Mouse (Mus musculus) erythroblast, embryonic 14.5 days (primary cell): ENCODE data around the gene Ppox. TPM values are rescaled to one million over a fixed set of nuclear protein-coding genes. Genes with fewer than 3 reads are reported as not detected.
"Not testable (repeated sequence)": the region's sequence is repeated elsewhere in the genome, so short reads cannot be mapped to it uniquely, and the experiment has no call there.

ENCODE experiments used
- H3K27me3 ChIP-seq: 2 replicates; pipeline ENCODE4 v1.6.1; 2012; ENCODE audit warnings: inconsistent platforms; ENCODE audit not compliant: control insufficient read depth
- H3K36me3 ChIP-seq: 2 replicates; pipeline ENCODE4 v1.6.1; 2012; ENCODE audit warnings: mild to moderate bottlenecking, inconsistent platforms; ENCODE audit not compliant: control insufficient read depth
- H3K4me1 ChIP-seq: 2 replicates; pipeline ENCODE4 v1.6.1; 2012; ENCODE audit warnings: inconsistent platforms; ENCODE audit not compliant: control insufficient read depth
- H3K4me3 ChIP-seq: replicated peaks from 2 replicates; pipeline ENCODE3; 2012; ENCODE audit warnings: moderate library complexity, mild to moderate bottlenecking, inconsistent platforms
- H3K9me3 ChIP-seq: 2 replicates; pipeline ENCODE4 v1.6.1; 2012; ENCODE audit warnings: low read length, inconsistent platforms, mixed read lengths; ENCODE audit not compliant: control insufficient read depth
- GATA1 ChIP-seq: IDR thresholded peaks from 2 replicates; pipeline ENCODE4 v1.6.1; 2012; ENCODE audit warnings: low read length, inconsistent platforms, mixed read lengths
- TAL1 ChIP-seq: IDR thresholded peaks from 3 replicates; pipeline ENCODE4 v1.6.1; 2012; ENCODE audit warnings: low read length, inconsistent platforms, mixed read lengths
- polyA plus RNA-seq: library from polyadenylated mRNA; stranded (reverse); fragments of >175 nt; gene quantifications from 2 replicates; pipeline ENCODE4 v1.2.3, GENCODE M21; 2012

The Ppox gene
- 89.9 and 167 TPM in 2 replicates for polyA plus RNA-seq

DNA sequence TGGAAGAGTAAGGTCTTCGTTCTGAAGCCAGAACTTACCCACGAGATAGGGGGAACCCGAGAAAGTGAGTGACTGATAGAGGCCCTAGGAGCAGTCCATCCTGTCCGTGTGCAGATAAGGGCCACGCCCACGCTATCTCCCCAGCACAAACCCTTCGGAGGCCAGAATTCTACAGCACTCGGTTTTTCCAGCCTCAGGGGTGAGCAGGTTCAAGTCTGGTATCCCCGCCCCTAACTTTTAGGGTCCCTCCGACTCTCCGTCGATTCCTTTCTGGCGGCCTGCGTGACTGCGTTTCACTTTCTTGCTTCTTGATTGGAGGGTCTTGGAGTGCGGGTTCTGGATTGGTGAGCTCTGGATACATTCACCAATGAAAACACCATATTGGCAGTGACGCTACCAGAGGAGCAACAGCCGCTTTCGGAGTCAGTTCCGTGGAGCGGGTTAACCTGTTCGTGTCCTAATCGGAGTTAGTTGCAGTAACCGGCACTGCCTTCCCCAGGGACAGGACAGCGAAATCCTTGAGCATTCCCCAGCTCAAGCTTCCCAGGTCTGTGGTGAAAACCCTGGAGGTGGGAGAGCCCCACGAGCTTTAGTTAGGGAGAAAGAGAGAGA is at the start of gene Ppox:
Gene Ppox (minus strand): TSS at position 271 of the 612 bp plus-strand sequence.
- peaks cover 87% of the 10 kb centered on the region for H3K36me3 ChIP-seq
- TF ChIP-seq TAL1 (peak; percentile 92), GATA1 (peak; percentile 96)
- H3K27me3 ChIP-seq: no peaks in the 10 kb centered on the region
- peaks cover 70% of the 10 kb centered on the region for H3K4me1 ChIP-seq
- no peaks in the 10 kb centered on the region for H3K9me3 ChIP-seq
- H3K4me3 ChIP-seq: peak within 1 kb of the TSS; percentile 85

DNA sequence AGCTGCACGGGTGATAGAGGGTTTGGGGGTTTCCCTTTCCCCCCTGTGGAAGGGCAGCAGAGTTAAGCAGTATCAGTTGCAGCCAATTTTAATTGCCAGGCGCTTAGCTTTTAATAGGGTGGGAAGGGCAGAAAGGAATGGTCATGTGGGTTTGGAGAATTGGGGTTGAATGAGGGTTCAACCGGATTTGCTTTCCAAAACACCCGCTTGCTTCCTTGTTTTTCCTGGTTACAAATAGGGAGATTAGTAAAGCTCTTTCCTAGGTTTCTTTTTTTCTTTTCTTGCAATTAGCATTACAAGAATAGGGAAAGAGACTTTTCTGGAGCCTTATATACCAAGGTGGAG is 49.2 kb upstream of the Ppox start:
- TF ChIP-seq TAL1 (no peak), GATA1 (no peak)
- H3K36me3 ChIP-seq: peaks cover 39% of the 10 kb centered on the region
- peak overlapping the region; percentile 99 for H3K4me3 ChIP-seq
- H3K4me1 ChIP-seq: peaks cover 52% of the 10 kb centered on the region
- no peaks in the 10 kb centered on the region for H3K9me3 ChIP-seq
- H3K27me3 ChIP-seq: no peaks in the 10 kb centered on the region

DNA sequence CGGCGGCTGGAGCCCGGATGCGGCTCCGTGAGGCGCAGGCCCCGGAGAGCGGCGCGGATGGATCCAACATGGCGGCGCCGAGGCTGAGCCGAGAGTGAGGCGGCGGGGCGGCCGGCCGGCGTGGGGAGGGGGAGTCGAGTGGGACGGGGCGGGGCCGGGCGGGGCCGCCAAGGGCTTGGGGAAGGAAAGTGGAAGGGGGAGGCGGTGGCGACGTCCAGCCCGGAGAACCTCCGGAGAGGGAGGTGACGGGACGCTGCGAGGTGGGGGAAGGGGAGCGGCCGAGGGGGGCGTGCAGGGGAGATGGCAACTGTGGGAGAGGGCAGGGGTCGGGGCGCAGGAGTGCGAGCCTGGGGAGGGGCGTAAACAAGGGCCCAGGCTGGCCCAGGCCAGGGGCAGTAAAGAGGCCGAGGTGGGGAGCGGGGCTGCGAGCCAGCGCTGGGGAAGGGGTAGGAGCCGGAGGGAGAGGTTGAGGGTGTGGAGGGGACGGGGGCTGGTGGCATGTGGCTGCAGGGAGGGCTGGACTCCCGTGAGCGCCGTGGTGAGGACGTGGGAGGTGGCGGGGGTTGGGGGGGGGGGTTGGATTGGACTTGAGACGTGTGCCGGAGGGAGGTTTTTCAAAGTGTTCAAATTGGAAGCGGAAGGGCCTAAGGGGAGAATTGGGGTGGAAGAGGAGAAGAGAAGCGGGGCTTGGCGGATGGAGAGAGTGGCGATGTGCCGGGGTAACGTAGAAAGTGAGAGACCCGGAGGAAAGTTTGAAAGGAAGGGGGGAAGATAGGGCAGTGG is 48.6 kb upstream of the Ppox start:
- Histone ChIP-seq H3K27me3 (no peaks in the 10 kb centered on the region), H3K36me3 (peaks cover 41% of the 10 kb centered on the region), H3K4me1 (peaks cover 52% of the 10 kb centered on the region), H3K4me3 (peak overlapping the region; percentile 99), H3K9me3 (no peaks in the 10 kb centered on the region)
- no peak for TF ChIP-seq GATA1
- no peak for TF ChIP-seq TAL1

DNA sequence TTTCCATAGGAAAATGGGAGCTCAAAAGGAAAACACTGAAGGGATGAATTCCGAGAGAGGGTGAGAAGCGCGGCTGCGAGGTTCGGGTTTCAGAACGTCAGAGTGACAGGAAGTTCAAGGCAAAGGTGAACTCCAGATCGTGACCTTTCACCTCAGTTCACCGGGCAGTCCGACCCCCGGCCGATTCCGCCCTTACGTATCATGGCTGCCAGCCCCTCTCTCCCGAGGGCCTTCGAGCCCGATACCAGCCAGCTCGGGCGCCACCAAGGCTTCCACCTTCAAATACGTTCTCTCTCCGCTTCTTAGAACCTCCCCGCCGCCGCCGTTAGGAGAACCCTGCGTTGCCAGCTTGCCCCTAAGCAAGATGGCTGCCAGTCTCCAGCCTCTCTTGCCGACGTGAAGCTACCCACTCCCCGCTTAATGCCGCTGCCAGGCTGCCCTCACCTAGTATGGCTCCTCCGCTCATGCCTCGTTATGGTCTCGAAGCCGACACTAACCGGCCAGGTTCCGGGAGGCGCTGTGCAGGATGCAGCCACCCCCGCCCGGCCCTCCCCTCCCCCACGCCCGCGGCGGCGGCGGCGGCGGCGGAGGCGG is 48.0 kb upstream of the Ppox start, which contains the start of gene Dedd:
Gene Dedd (plus strand): TSS at position 307 of the 594 bp plus-strand sequence.
- H3K4me1 ChIP-seq: peaks cover 52% of the 10 kb centered on the region
- no peaks in the 10 kb centered on the region for H3K27me3 ChIP-seq
- H3K4me3 ChIP-seq: peak within 1 kb of the TSS; percentile 99
- peaks cover 38% of the 10 kb centered on the region for H3K36me3 ChIP-seq
- no peaks in the 10 kb centered on the region for H3K9me3 ChIP-seq
- TF ChIP-seq GATA1: no peak
- no peak for TF ChIP-seq TAL1

DNA sequence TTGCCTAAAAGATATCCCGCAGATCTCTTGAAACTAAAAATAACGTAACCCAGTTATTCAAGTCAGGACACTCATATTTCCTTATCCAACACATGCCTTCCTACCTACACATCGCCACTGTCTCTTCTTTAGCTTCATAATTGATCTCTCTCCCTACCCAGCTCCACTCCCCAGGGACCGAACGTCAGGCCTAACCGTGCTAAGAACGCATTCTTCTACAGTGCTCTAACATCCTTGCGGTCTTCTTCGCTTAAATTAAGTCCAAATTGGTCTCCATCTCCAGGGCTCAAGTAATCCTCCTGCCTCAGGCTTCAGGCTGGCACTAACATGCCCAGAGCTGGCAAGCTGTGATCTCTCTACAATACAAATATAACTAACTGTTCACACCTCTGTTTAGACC is 47.3 kb upstream of the Ppox start:
- Histone ChIP-seq H3K4me1 (peaks cover 48% of the 10 kb centered on the region), H3K27me3 (no peaks in the 10 kb centered on the region), H3K4me3 (peak overlapping the region; percentile 99), H3K36me3 (peaks cover 34% of the 10 kb centered on the region), H3K9me3 (no peaks in the 10 kb centered on the region)
- no peak for TF ChIP-seq TAL1
- TF ChIP-seq GATA1: no peak

DNA sequence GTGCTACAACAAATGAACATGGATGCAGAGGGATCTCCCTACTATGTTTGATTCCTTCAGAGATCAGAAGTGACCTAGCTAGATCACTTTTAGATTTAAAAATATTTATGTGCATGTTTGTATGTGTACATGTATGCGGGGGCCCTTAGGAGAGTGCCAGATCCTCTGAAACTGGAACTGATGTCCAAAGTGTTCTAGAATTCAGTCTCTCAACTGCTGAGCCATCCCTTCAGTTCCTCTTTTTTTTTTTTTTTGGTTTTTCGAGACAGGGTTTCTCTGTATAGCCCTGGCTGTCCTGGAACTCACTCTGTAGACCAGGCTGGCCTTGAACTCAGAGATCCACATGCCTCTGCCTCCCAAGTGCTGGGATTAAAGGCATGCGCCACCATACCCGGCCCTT is 45.6 kb upstream of the Ppox start:
- not testable (repeated sequence) for H3K4me3 ChIP-seq, H3K27me3 ChIP-seq, H3K9me3 ChIP-seq
- Histone ChIP-seq H3K36me3 (peaks cover 27% of the 10 kb centered on the region), H3K4me1 (peaks cover 46% of the 10 kb centered on the region)

DNA sequence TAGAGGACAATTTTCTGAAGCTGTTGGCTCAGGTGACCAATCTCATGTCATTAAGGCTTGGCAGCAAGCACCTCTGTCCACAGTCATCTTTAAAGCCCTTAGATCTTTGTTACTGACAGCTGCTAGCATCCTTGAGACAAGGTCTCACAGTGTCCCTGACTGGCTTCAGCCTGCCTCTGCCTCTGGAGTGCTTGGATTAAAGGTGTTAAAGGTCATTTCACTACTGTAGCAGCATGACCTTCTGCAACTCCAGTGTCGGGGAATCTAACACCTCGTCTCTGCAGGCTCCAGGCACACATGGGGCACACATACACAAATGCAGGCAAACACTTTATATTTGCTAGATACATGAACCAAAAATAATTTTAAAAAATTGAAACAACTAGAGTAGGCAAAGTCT is 44.6 kb upstream of the Ppox start:
- Histone ChIP-seq H3K4me1 (peaks cover 40% of the 10 kb centered on the region), H3K36me3 (peaks cover 27% of the 10 kb centered on the region), H3K27me3 (no peaks in the 10 kb centered on the region), H3K4me3 (no peak overlapping the region), H3K9me3 (no peaks in the 10 kb centered on the region)
- no peak for TF ChIP-seq TAL1
- TF ChIP-seq GATA1: no peak

DNA sequence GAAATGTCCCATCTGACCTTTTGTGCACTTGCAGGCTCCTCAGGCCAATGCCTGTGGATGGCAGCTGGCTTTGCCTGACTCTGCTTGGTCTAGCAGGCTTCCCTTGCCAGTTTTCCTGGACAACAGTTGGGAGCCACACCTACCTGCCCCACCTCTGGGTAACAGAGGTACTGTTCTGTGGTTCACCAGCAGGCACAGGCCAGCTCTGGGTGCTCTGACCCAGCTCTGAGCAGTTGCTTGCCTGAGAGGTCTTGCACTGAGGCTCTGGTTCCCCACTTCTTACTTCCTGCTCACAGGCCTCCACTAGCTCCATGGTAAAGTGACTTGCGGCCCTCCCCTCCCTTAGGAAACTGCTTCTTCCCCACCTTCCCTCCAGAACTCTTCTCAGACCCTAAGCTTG is 41.0 kb upstream of the Ppox start:
- no peak for TF ChIP-seq GATA1
- no peak for TF ChIP-seq TAL1

DNA sequence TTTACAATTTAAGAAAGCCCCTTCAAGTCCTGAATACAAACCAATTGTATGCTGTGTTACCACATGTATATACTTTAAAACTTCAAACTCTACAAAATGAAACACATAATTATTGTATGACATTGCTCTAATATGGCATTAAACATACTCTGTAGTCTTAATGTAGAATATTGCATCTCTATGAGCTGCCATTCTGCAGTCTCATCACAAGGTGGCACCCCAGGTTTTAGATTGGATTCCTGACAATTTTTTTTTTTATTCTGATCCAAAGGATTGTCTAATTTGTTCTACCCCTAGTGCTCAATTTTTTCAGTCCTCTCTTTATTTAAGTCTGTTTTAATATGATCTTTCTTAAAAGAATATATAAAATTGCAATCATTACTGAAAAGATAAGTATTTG is 40.4 kb upstream of the Ppox start:
- H3K4me1 ChIP-seq: peaks cover 15% of the 10 kb centered on the region
- H3K4me3 ChIP-seq: no peak overlapping the region
- no peaks in the 10 kb centered on the region for H3K9me3 ChIP-seq
- H3K27me3 ChIP-seq: peaks cover 7% of the 10 kb centered on the region; the same call in 1 of the 2 replicates
- H3K36me3 ChIP-seq: peaks cover 24% of the 10 kb centered on the region
- TF ChIP-seq TAL1 (no peak), GATA1 (no peak)

More for the DNA sequence above, 41.0 kb upstream of the Ppox start:
- Histone ChIP-seq H3K4me3 (no peak overlapping the region), H3K36me3 (peaks cover 25% of the 10 kb centered on the region), H3K27me3 (peaks cover 7% of the 10 kb centered on the region; the same call in 1 of the 2 replicates), H3K4me1 (peaks cover 17% of the 10 kb centered on the region), H3K9me3 (no peaks in the 10 kb centered on the region)
